Mouse (Mus musculus): Measurements from ENCODE around the gene Cutc.

Cutc gene

DNA sequence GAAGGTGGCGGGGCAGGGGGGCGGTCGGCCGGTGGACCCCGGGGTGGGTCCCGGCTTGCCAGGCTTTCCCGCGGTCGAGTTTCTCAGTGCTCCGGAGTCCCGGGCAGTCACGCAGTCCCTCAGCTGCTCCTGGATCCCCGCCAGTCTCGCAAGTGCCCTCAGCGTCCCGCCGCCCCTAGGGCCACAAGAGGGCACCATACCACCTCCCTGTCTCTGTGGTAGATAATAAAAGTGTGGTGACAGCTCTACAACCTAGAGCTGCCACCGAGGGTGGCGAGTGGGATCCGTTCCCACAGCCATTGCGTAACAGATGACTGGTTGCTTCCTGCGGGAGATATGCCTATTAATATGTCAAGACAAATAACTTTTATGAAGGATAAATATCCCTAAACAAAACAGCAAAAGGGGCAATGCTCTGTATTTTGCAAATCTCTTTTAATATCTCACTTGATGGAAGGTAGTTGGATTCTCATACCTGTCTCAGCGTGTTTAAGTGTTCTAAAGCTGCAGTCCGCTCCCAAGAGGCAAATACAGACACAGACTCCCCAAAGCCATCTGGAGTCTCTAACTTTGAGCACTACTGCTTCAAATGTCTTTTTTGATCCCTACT, 535 bp downstream of the Cutc start:
- DNase-seq (ENCODE audit: inconsistent age in 2 of 2, low spot score in 1 of 2): peak; percentile 94 to 98

DNA sequence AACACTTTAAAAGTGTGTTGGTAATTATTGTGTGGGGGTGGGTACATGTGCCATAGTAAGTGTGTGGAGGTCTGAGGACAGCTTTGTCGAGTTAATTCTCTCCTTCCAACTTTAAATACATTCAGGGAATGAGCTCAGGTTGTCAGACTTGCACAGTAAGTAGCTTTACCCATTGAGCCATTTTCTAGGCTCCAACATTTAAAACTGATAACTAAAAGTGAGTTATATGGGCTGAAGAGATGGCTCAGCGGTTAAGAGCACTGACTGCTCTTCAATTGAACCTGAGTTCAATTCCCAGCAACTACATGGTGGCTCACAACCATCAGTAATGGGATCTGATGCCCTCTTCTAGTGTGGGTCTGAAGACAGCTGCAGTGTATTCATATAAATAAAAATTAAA, 1.4 kb downstream of the Cutc start:
- DNase-seq (ENCODE audit: inconsistent age in 2 of 2, low spot score in 1 of 2): no peak

DNA sequence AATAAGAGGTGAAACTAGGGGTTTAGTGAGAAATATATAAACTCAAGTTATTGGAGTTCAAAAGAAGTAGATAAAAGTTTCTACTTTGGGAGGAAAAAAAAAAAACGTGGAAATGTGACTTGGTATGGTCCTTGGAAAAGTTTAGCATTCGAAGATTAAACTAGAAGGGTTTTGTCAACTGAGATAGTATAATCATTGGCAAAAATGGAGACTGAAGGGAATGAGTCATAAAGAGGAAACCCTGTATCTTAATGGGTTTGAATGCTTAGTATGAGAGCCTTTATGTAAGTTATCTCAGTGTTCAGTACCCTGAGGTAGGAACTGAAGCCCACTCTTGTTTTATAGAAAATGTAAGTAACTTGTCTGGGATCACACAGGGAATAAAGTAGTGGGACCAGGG, 2.1 kb downstream of the Cutc start:
- no peak for DNase-seq (ENCODE audit: inconsistent age in 2 of 2, low spot score in 1 of 2)

DNA sequence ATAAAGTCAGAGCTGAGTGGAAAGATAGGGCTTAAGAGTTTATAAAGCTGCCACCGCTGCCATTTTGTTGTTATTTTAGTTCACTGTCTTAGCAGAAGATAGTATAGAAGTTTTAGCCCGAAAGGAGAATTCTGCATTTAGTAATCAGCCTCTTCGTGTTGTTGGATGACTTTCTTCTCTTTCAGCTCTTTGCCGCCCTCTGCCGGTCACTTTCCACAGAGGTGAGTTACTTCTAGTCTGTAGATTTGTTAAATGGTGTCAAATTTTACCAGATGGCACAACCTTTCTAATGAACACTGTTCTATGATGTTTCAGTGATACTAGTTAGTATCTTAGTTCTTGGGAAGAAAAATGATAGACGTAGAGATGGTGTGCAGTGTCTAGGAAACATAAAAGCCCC, 7.7 kb downstream of the Cutc start:
- peak; percentile 49 to 83 for DNase-seq (ENCODE audit: inconsistent age in 2 of 2, low spot score in 1 of 2)

DNA sequence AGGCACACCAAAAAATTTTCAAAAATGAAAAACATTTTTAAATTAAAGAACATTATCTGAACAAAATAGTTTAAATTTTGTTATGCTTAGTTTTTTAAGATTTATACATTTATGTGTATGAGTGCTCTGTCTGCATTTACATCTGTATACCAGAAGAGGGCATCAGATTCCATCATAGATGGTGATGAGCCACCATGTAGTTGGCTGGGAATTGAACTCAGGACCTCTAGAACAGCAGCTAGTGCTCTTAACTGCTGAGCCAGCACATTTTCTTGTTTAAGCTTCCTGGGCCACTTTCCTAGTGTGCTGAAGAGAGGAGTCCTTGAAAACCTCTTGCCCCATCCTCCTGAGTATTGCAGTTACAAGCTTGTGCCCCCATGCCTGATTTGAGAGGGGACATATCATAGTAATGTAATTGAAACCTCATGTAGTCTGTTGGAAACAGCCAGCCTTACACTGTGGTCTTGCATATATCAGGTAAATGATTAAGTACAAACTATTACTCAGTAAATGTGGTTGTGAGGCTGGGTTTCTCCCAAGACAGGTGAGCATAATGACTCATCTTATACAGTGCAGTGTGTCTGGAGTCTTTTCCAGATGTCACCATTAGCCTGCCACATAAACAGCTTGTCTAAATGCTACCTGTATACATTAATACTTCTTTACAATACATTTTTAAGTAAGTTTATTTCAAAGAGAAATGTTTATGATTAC, 8.9 kb downstream of the Cutc start:
- DNase-seq (ENCODE audit: inconsistent age in 2 of 2, low spot score in 1 of 2): no peak

DNA sequence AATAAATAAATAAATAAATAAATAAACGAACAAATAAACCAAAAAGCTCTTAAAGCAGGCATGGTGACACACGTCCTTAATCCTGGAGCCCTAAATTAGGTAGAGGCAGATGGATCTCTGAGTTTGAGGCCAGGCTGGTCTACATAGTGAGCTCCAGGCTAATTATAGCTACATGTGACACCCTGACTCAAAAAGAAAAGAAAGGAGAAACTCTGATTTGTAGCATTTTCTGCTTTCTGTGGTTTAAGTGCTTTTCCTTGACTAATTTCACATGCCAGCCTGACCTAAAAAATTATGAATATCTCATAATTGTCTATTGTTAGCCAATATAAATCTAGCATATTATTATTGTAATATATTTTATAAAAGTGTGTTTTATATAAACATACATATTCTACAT, 9.6 kb downstream of the Cutc start:
- no peak for DNase-seq (ENCODE audit: inconsistent age in 2 of 2, low spot score in 1 of 2)

DNA sequence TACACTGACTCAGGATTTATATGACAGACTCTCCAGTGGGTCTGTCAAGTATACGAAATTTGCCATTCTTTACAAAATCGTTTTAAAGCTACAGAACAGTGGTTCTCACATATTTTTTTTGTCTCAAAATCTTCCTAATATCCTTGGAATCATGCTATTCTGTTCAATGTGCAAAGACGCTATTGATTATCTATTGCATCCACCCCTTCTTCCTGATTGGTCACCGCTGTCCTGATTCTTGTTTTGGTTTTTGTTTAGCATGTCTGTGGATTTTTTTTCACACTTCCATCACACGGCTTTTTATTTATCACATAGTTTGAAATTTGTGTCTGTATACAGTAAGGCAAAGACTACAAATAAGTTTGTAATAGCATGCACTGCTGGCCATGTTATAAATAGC, 13.7 kb downstream of the Cutc start:
- DNase-seq (ENCODE audit: inconsistent age in 2 of 2, low spot score in 1 of 2): no peak

DNA sequence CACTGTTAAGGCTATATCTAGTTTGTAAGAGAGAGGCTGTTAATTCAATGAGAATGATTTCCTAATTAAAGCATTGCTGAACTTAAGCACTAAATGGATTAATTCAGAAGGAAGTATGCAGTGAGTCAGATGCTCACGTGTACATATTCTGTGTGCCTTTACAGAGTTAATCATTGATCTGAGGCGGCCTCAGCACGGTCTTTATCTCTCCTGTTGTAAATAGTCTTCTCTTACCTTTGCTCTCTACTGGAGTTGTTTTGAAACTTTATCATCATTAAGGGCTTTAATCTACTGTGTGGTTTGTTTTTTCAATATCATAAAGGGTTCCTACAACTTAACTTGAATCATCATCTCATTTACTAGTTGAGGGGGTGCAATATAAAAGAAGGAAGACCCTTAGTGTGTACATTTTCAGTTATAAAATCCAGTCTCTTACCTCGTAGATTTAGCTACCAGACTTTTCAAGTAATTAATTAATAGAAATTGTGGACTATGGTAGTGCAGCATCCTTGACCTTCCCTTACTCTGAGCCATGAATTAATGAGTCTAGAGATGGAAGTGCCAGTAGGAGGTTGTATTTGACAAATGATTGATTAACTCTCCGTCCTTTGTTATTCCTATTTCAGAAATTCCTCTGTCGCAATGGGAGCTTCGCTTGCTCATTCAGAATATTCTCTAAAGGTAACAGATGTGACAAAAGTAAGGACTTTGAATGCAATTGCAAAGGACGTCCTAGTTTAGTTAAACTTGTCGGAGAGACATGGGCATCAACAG, 14.9 kb downstream of the Cutc start:
- peak in 1 of 2 experiments; percentile 70 for DNase-seq (ENCODE audit: inconsistent age in 2 of 2, low spot score in 1 of 2)

DNA sequence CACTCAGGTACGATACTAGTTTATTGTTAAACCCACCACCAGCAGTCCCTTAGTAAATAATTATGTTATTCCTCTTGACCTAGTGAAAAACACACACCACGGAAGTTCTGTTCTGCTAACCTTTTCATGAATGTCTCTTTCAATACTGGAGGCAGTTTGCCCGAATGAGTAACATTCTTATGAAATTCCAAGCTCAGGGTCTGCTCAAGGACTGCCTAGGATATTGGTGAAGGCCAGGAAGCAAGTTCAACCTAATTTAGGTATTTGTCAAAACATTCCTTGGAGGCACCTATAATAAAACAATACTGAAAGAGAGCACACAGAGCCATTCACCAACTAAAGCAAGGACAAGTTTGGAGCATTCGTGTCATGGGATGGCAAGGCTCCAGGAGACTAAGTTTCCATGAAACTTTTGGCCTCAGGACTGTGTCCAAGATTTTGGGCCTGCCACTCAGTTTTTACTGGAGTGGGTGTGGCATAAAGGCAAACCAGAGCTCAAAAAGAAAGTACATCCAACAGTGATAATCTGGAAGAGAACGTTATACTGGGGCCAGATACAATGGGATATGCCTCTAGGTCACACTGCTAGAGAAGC, 16.7 kb downstream of the Cutc start:
- DNase-seq (ENCODE audit: inconsistent age in 2 of 2, low spot score in 1 of 2): peak; percentile 33 to 85

DNA sequence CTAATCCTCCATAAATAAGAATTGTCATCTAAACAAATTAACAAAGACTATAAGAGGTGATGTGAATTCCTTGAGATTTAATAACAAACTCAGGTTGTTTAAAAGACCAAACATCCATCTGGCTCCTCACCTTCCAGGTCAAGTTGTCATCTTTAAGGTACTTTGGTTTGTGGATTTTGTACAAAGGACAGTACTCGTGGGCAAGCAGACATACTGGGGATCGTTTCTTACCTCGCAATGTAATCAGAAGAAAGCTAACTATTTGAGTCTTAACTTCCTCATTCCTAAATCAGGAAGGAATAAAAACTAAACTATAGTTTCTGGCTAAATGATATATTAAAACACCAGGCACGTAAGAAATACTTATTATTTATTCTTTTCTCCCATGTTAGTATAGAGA, 17.8 kb downstream of the Cutc start:
- no peak for DNase-seq (ENCODE audit: inconsistent age in 2 of 2, low spot score in 1 of 2)

DNA sequence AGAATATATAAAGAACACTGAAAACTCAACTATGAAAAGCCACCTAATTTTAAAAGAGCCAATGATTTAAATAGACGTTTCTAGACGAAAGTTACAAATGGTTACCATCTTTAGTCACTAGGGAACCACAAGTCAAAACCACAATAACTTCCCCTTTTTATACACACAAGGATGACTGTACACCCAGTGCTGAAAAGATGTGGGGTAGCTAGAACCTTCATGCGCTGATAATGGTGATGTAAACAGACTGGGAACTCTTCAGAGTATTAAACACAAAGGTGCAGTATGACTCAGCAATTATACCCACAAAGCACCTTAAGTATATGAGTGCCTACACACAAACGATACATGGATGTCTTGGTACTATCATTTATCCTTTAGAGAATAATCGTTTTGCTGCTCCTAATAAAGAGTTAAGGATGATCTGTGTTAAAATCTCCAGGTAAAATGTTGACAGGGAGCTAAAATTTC, 18.7 kb downstream of the Cutc start:
- no peak for DNase-seq (ENCODE audit: inconsistent age in 2 of 2, low spot score in 1 of 2)

DNA sequence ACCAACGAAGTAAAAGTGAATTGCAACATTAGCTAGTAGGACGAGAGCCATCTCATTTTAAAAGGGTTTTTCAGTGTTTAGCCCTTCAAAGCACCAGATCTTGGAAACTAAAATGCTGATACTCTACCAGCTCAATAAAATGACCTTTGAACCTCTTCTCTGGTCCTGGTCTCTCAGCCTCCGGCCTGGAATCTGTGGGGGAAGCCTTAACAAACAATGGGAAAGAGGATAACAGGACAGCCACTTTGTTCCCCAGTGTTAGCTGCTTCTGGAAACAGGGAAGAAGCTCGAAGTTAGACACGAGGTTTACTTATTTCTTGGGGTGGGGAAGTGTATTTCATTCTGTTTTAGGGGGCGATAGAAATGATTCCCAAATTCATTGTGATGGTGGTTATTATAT, 19.5 kb downstream of the Cutc start:
- no peak for DNase-seq (ENCODE audit: inconsistent age in 2 of 2, low spot score in 1 of 2)

DNA sequence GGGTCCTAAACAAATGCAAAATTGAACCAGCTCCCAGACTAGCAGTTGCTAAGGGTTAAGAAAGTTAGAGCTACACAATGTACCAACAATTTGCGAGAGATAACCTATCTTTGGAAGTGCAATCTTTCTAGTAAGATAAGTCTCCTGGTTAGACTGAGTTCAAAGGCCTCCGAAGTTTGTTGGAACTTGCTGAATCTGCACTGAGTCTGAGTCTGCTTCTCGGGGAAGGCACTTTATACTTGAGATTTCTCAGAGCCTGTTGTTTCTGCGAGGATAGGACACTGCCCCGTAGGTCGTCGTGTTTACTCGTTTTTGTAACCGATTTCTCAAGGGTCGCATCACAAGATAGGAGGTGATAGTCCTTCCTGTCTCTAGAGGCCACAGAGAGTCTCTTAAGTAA, 22.6 kb downstream of the Cutc start:
- no peak for DNase-seq (ENCODE audit: inconsistent age in 2 of 2, low spot score in 1 of 2)

DNA sequence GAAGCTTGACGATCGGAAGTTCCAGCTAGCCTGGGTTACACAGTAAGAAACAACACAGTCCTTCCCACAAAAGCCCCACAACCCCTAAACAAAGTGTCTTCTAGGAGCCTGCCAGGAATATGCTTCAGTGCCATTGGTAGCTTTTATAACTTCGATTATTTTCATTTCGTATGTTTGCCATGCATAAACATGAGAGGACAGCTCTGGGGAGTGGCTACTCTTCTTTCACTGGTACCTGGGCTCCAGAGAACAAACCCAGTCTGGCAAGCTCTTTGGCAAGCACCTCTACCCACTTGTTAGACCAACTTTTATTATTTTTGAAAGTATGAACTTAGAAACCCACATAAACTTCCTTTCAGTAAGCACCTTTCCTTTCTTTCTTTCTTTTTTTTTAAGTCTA, 23.8 kb downstream of the Cutc start:
- no peak for DNase-seq (ENCODE audit: inconsistent age in 2 of 2, low spot score in 1 of 2)

DNA sequence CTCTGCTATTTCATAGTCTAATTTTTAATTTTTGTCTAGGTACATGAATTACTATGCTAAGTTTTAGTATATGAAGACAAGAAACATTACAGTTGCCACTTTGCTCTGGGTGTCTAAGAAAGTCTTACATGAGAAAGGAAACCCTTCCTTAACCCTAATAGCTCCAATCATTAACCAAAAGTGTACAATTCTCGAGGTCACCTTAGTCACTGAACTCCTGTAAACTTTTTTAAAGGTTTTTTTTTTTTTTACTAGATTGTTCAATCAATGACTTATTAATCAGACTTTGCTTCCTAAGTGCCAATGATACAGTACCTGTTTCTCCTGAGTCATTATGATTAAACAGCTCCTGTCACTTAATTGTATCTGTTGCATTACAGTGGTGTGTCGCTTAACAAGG, 24.5 kb downstream of the Cutc start:
- DNase-seq (ENCODE audit: inconsistent age in 2 of 2, low spot score in 1 of 2): no peak

DNA sequence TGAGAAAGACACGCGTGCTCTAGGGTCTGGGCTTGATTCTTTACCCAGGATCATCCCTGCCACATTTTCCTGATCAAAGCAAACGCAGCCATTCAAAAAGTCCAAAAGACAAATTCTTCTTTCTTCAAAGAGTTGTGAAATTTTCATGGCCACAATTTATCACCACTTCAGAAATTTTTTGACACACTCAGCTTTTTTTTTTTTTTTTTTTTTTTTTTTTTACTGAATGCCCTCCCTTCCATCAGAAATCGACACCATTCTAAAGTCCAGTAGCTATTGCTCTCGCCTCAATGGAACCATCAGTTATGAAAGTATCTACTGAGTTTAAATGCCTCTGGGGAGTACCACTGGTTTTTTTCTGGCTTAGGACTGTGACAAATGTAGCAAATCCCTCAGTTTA, 27.6 kb downstream of the Cutc start:
- no peak for DNase-seq (ENCODE audit: inconsistent age in 2 of 2, low spot score in 1 of 2)

DNA sequence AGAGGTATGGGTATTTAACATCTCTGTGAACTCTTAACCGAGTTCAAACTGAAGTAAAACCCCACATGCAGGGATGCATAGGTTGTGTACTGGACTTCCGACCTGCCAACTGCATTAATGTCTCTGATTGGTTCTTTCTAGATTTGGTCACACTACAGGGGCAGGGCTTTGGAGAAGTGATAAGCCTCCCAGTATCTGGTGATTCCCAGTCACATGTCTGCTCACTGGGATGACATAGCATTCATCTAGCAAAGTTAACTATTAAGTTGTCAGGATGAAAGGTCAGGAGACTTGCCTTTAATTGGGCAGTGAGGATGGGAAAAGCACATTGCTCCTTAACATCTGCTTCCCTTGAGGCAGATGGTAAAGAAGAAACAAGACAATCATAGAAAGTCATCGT, 29.2 kb downstream of the Cutc start, which contains the start of gene Abcc2:
Gene Abcc2, plus strand, starts transcription at position 213 of the 400 bp plus-strand sequence.
- no peak for DNase-seq (ENCODE audit: inconsistent age in 2 of 2, low spot score in 1 of 2)

DNA sequence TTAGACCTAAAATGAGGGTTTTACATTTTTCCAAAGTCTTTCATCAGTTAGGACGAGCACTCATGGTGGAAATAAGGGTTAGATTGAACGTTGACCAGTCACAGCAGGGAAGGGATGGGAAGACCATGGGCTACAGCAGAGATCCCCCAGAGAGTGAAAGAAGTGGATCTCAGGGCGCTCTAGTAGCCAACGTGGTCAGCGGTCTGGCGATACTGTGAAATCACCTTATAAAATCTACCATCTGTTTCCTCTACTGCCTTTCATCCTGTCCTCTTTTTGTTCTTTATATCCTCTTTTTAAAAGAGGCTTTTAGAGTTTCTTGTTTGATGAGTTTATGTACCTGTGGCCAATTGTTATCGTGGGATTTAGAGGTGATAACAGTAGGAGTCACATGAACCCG, 32.0 kb downstream of the Cutc start:
- DNase-seq (ENCODE audit: inconsistent age in 2 of 2, low spot score in 1 of 2): no peak

DNA sequence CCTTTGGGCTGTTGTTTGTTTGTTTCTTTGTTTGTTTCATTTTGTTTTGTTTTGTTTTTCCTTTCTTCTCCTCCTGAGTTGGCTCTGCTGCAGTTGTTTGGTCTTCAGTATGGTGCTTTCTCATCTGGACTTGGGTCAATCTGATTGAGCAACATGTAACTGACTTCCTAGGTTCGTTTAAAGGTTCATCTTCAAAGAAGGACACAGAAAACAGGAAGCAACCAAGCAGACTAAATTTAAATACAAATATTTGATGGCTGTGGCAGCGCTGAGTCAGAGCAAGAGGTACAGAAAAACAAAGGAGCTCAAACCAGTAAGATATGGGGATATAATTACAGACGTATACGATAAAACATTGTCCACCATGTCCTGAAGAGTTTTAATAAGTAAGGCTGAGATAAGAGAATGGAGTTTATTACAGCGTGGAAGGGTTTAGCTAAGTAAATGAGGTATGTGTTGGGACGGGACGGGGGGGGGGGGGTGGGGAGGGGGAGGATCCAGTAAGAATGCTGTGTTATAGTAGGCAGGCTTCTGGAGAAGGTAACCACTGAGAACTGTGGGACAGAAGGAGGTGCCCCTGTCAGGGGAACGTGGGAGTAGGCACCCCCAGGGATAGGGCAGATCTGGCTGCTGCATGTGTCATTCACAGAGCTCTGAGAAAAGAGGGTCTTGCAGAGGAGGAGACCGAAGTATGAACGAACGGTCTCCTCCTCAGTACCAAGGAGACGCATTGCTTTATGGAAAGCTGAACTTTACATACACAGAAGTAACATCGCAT, 33.6 kb downstream of the Cutc start:
- DNase-seq (ENCODE audit: inconsistent age in 2 of 2, low spot score in 1 of 2): no peak

DNA sequence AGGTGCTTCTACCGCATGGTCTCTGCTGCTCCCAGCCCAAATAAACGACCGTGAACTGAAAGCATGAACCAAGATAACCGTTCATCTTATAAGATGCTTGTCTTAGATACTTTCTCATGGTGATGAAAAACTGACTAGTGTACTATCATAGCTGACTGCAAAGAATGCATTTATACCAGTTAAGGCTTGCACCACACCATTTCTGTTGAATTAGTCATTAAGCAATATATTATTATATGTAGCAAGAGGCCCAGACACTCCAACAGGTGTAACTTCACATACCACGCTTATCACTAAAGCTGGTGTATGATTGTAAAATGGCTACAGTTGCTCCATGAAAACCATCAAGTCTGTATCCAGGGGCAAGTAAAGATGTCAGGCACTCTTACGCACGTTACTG, 37.0 kb downstream of the Cutc start:
- DNase-seq (ENCODE audit: inconsistent age in 2 of 2, low spot score in 1 of 2): no peak

DNA sequence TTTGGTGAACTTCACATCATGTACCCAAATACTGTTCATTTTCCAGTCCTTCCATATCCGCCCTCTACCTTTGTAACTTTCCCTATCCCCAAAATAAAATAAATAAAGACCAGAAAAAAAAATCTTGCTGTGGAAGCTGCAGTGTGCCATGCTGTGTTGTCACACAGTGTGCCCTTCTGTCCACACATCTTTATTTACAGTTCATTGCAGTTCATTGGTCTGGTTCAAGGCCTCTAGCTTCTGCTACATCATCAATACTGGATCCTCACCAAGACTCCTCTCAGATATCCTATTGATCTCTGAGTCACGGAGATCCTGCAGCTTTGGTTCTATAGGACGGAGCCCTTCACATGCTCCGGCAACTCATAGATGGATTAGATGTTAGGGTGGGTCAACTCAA, 39.7 kb downstream of the Cutc start:
- no peak for DNase-seq (ENCODE audit: inconsistent age in 2 of 2, low spot score in 1 of 2)
